Mouse (Mus musculus) hindbrain, embryonic 14.5 days (tissue): ENCODE results near the gene Zranb3. TPM values are rescaled to one million over a fixed set of nuclear protein-coding genes. Genes with fewer than 3 reads are reported as not detected.
A peak's percentile ranks its signal among the peaks of the same experiment; 100 is the strongest.

Experiments
- ATAC-seq: fragments of 200-750 bp; cut with Nextera tagmentation; 2 replicates; pipeline ENCODE4 v1.8.0; 2017; ENCODE audit warnings: moderate number of reproducible peaks, mild to moderate bottlenecking, moderate TSS enrichment, moderate library complexity; ENCODE audit not compliant: low FRiP score
- DNase-seq: peaks from one replicate; pipeline ENCODE4 v3.0.0-alpha.2; 2015; ENCODE audit warnings: low spot score
- H3K27ac ChIP-seq: fragments of 300-500 bp; sonication (generic); 2 replicates; pipeline ENCODE4 v1.5.1; 2014; ENCODE audit warnings: mild to moderate bottlenecking, moderate library complexity
- H3K27me3 ChIP-seq: fragments of 300-500 bp; sonication (generic); 2 replicates; pipeline ENCODE4 v1.6.1; 2014; ENCODE audit warnings: mild to moderate bottlenecking, low read length, mixed read lengths; ENCODE audit not compliant: control insufficient read depth, insufficient read depth
- H3K36me3 ChIP-seq: fragments of 300-500 bp; sonication (generic); replicated peaks from 2 replicates; pipeline ENCODE4 v1.6.1; 2014; ENCODE audit not compliant: control insufficient read depth, insufficient read depth
- H3K4me1 ChIP-seq: fragments of 300-500 bp; sonication (generic); replicated peaks from 2 replicates; pipeline ENCODE4 v1.6.1; 2014; ENCODE audit warnings: antibody characterized with exemption, low read length, mixed read lengths; ENCODE audit not compliant: control insufficient read depth, insufficient read depth
- H3K4me2 ChIP-seq: fragments of 300-500 bp; sonication (generic); replicated peaks from 2 replicates; pipeline ENCODE4 v1.6.1; 2014; ENCODE audit warnings: mild to moderate bottlenecking, moderate library complexity
- H3K4me3 ChIP-seq: fragments of 300-500 bp; sonication (generic); replicated peaks from 2 replicates; pipeline ENCODE4 v1.5.1; 2014; ENCODE audit warnings: mild to moderate bottlenecking, low read length
- H3K9ac ChIP-seq: fragments of 300-500 bp; sonication (generic); 2 replicates; pipeline ENCODE4 v1.6.1; 2014
- H3K9me3 ChIP-seq: fragments of 300-500 bp; sonication (generic); 2 replicates; pipeline ENCODE4 v1.6.1; 2016; ENCODE audit warnings: low read length; ENCODE audit not compliant: control insufficient read depth
- WGBS: fragments of 180-500 bp; shearing (Covaris S2); extraction: QIAGEN DNeasy Blood & Tissue Kit; methylation state at CpG from one replicate; pipeline ENCODE4 v1.1.7; 2014; 5-methylcytosine and 5-hydroxymethylcytosine counted together
- polyA plus RNA-seq: library from polyadenylated mRNA; unstranded; fragments of >200 nt; fragmentation: Nextera tagmentation; extraction: Ambion mirVana; gene quantifications from 2 replicates; pipeline ENCODE4 v1.2.1, GENCODE M21; 2014

Gene Zranb3
- polyA plus RNA-seq, 1 experiment from 2014 or later, result 3.6 TPM

DNA sequence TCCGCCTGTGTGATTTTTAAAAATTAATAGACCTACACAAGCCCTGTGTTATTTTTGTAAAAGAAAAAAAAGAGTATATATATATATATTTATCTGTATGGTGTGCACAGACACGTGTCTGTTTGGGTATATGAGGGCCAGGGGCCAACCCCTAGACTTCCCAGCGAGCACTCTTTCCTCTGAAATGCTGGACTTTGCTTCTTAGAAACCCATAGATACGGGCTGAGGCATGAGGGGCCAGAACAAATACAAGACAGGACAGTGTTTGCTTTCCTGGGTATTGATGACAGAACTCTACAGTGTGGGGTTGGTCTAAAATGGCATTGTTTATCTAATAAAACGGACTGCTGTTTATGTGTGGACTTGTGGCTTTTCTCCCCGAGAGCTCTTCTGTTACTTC is 159.3 kb downstream of the Zranb3 start:
- Histone ChIP-seq H3K4me3 (no peak overlapping the region), H3K36me3 (peaks cover 62% of the 10 kb centered on the region), H3K9ac (no peak overlapping the region), H3K4me1 (no peaks in the 10 kb centered on the region), H3K27ac (no peak overlapping the region), H3K27me3 (no peaks in the 10 kb centered on the region), H3K9me3 (peaks cover 4% of the 10 kb centered on the region; the same call in 1 of the 2 replicates), H3K4me2 (no peak overlapping the region)
- DNase-seq (no peak), ATAC-seq (no peak)
- WGBS, result 85% methylated on average over 6 of the region's 6 CpGs

DNA sequence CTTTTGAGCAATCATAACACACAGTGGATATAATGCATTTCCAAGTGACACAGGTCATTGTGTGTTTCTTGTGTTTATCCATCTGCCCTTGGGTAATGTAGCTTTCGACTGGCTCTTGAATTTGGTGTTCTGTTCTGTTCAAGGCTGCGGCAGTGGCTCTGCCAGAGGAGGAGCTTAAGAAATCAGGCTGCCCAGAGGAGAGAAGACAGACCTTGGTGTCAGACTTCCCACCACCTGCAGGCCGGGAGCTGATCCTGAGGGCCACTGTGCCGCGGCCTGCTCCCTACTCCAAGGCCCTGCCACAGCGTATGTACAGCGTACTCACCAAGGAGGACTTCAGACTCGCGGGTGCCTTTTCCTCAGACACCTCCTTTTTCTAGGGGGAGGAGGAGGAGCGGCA is 160.6 kb downstream of the Zranb3 start:
- Histone ChIP-seq H3K4me2 (no peak overlapping the region), H3K27ac (no peak overlapping the region), H3K27me3 (no peaks in the 10 kb centered on the region), H3K9me3 (no peaks in the 10 kb centered on the region), H3K4me1 (no peaks in the 10 kb centered on the region), H3K4me3 (no peak overlapping the region), H3K9ac (no peak overlapping the region), H3K36me3 (peaks cover 75% of the 10 kb centered on the region)
- WGBS, result 94% methylated on average over 10 of the region's 10 CpGs
- no peak for ATAC-seq
- DNase-seq, result no peak

DNA sequence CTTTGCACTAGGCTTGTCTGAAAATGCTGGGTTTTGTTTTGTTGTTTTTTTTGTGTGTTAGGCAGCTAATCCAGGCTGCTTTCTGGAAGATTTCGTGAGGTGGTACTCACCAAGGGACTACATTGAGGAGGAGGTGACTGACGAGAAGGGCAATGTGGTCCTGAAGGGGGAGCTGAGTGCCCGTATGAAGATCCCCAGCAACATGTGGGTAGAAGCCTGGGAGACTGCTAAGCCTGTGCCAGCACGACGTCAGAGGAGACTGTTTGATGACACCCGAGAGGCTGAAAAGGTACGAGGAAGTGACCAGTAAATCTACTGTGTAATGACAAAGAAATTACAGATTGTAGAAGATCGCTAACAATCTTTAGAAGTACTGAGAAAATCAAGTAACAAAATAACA is 165.6 kb downstream of the Zranb3 start:
- Histone ChIP-seq H3K9ac (no peak overlapping the region), H3K27ac (no peak overlapping the region), H3K4me2 (no peak overlapping the region), H3K36me3 (peaks cover 89% of the 10 kb centered on the region), H3K9me3 (no peaks in the 10 kb centered on the region), H3K27me3 (no peaks in the 10 kb centered on the region), H3K4me3 (no peak overlapping the region), H3K4me1 (no peaks in the 10 kb centered on the region)
- DNase-seq, result no peak
- WGBS, result 79% methylated on average over 8 of the region's 8 CpGs
- ATAC-seq, result no peak

GRCm38 (mm10) chr1:127934322-127934721 is 168.5 kb downstream of the Zranb3 start:
- WGBS, result 96% methylated on average over 5 of the region's 5 CpGs
- Histone ChIP-seq H3K9me3 (no peaks in the 10 kb centered on the region), H3K27ac (no peak overlapping the region), H3K27me3 (no peaks in the 10 kb centered on the region), H3K4me3 (no peak overlapping the region), H3K4me2 (no peak overlapping the region), H3K4me1 (no peaks in the 10 kb centered on the region), H3K9ac (no peak overlapping the region), H3K36me3 (peaks cover 83% of the 10 kb centered on the region)
- ATAC-seq (no peak), DNase-seq (no peak)

GRCm38 (mm10) chr1:127933405-127933804 is 169.4 kb downstream of the Zranb3 start:
- no peak overlapping the region for H3K27ac ChIP-seq
- H3K27me3 ChIP-seq, result no peaks in the 10 kb centered on the region
- DNase-seq (no peak), ATAC-seq (no peak)
- H3K36me3 ChIP-seq, result peaks cover 75% of the 10 kb centered on the region
- H3K9me3 ChIP-seq, result no peaks in the 10 kb centered on the region
- 95% methylated on average over 2 of the region's 2 CpGs for WGBS
- no peak overlapping the region for H3K4me3 ChIP-seq
- no peak overlapping the region for H3K4me2 ChIP-seq
- no peaks in the 10 kb centered on the region for H3K4me1 ChIP-seq
- no peak overlapping the region for H3K9ac ChIP-seq

GRCm38 (mm10) chr1:127915802-127916201 is 187.0 kb downstream of the Zranb3 start:
- no peak overlapping the region for H3K4me2 ChIP-seq
- no peaks in the 10 kb centered on the region for H3K4me1 ChIP-seq
- H3K9ac ChIP-seq, result no peak overlapping the region
- no peak for ATAC-seq
- H3K4me3 ChIP-seq, result no peak overlapping the region
- H3K9me3 ChIP-seq, result no peaks in the 10 kb centered on the region
- H3K27me3 ChIP-seq, result no peaks in the 10 kb centered on the region
- peaks cover 24% of the 10 kb centered on the region for H3K36me3 ChIP-seq
- WGBS, result 87% methylated on average over 1 of the region's 1 CpGs
- H3K27ac ChIP-seq, result no peak overlapping the region
- no peak for DNase-seq

DNA sequence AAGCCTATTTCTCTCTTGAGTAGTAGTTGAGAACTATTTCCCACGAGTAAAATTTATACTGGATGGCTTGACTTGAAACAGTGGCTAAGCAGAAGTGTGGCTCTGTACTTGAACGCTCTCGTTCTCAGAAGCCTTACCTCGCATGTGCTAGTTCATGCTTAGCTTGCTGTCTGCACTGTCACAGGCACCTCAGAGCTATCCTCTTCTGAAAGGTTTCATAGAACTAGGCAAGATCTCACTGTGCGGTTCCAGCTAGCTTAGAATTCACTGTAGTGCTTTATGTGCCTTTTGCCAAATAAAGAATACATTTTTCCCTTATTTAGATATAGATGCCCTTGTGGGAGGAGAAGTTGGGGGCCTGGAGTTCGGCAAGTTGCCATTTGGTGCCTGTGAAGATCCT is 187.5 kb downstream of the Zranb3 start:
- H3K9ac ChIP-seq, result no peak overlapping the region
- H3K27ac ChIP-seq, result no peak overlapping the region
- no peaks in the 10 kb centered on the region for H3K9me3 ChIP-seq
- no peak overlapping the region for H3K4me3 ChIP-seq
- no peak overlapping the region for H3K4me2 ChIP-seq
- ATAC-seq (no peak), DNase-seq (no peak)
- H3K36me3 ChIP-seq, result peaks cover 26% of the 10 kb centered on the region
- no peaks in the 10 kb centered on the region for H3K27me3 ChIP-seq
- H3K4me1 ChIP-seq, result no peaks in the 10 kb centered on the region
- 96% methylated on average over 6 of the region's 6 CpGs for WGBS

GRCm38 (mm10) chr1:127913116-127913515 is 189.7 kb downstream of the Zranb3 start:
- Histone ChIP-seq H3K4me1 (no peaks in the 10 kb centered on the region), H3K27ac (no peak overlapping the region), H3K9ac (no peak overlapping the region), H3K4me3 (no peak overlapping the region), H3K4me2 (no peak overlapping the region), H3K27me3 (no peaks in the 10 kb centered on the region), H3K9me3 (no peaks in the 10 kb centered on the region), H3K36me3 (peaks cover 17% of the 10 kb centered on the region)
- no peak for DNase-seq
- 88% methylated on average over 4 of the region's 4 CpGs for WGBS
- ATAC-seq, result no peak

- Histone ChIP-seq H3K27me3 (no peaks in the 10 kb centered on the region), H3K4me3 (no peak overlapping the region), H3K4me1 (no peaks in the 10 kb centered on the region), H3K4me2 (no peak overlapping the region), H3K9me3 (no peaks in the 10 kb centered on the region), H3K9ac (no peak overlapping the region), H3K27ac (no peak overlapping the region), H3K36me3 (peaks cover 34% of the 10 kb centered on the region)
- WGBS, result 15% methylated on average over 2 of the region's 2 CpGs
- DNase-seq (no peak), ATAC-seq (0 out of 2 replicates have a peak, but pooled peaks have one; percentile 34)
These were observed 198.0 kb downstream of the Zranb3 start for GRCm38 (mm10) chr1:127904774-127905385.
